Mouse (Mus musculus): Measurements from ENCODE around the gene Gm42421. TPM values are rescaled to one million over a fixed set of nuclear protein-coding genes. Genes with fewer than 3 reads are reported as not detected.

Gm42421 gene
- polyA plus RNA-seq (2014; fragmentation: Nextera tagmentation; extraction: Ambion mirVana), result 1.3 and 1.9 TPM in 2 replicates

DNA sequence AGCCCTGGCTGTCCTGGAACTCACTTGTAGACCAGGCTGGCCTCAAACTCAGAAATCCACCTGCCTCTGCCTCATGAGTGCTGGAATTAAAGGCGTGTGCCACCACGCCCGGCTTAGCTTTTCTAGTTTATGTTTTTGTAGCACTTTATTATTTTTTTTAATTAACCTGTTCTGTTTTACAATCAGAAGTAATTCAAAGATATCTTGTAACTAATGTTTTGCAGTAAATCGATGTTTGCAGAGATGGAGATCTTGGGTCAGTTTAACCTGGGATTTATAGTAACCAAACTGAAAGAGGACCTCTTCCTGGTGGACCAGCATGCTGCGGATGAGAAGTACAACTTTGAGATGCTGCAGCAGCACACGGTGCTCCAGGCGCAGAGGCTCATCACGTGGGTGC lies at the start of gene Gm42421:
Gene Gm42421 (plus strand): TSS at position 301 of the 400 bp plus-strand sequence.
- Histone ChIP-seq H3K4me1 (ENCODE audit: control insufficient read depth, insufficient read depth, low read length) (no peaks in the 10 kb centered on the region), H3K4me2 (ENCODE audit: low read length) (no peak within 1 kb of the TSS), H3K36me3 (ENCODE audit: control insufficient read depth, insufficient read depth, low read length) (peaks cover 81% of the 10 kb centered on the region), H3K27ac (ENCODE audit: low read depth, low read length) (no peak within 1 kb of the TSS), H3K27me3 (replicated peaks; ENCODE audit: control insufficient read depth, insufficient read depth, low read length) (no peaks in the 10 kb centered on the region), H3K9me3 (replicated peaks; ENCODE audit: control insufficient read depth, low read length) (no peaks in the 10 kb centered on the region), H3K4me3 (ENCODE audit: low read depth, low read length) (no peak within 1 kb of the TSS), H3K9ac (ENCODE audit: low read length) (no peak within 1 kb of the TSS)
- DNase-seq (ENCODE audit: low spot score), result no peak
- whole genome bisulfite sequencing, result 95% methylated on average over 8 of the region's 8 CpGs
- no peak for ATAC-seq

DNA sequence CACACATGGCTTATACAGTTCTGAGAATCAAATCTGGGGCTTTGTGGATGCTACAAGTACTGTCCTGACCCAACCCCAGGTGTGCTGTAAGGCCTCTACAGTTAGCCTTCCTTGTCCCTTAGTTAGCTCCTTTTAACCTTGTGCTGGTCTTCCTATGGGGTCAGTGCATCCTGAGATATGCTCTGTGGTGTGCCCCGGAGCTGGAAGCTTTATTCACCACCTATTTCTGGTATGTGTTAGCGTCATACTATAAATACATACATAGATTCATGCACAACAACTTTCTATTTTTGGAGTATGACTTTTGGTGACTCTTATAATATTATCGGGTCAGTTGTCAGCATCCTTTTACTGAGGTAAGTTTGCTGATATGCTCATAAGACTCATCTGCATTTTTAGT lies 42.7 kb upstream of the Gm42421 start:
- ATAC-seq (no peak), DNase-seq (ENCODE audit: low spot score) (no peak)
- Histone ChIP-seq H3K9me3 (replicated peaks; ENCODE audit: control insufficient read depth, low read length) (peaks cover 4% of the 10 kb centered on the region; the same call in 1 of the 2 replicates), H3K4me2 (ENCODE audit: low read length) (no peak overlapping the region), H3K9ac (ENCODE audit: low read length) (no peak overlapping the region), H3K27me3 (replicated peaks; ENCODE audit: control insufficient read depth, insufficient read depth, low read length) (no peaks in the 10 kb centered on the region), H3K36me3 (ENCODE audit: control insufficient read depth, insufficient read depth, low read length) (peaks cover 96% of the 10 kb centered on the region), H3K4me3 (ENCODE audit: low read depth, low read length) (no peak overlapping the region), H3K27ac (ENCODE audit: low read depth, low read length) (no peak overlapping the region), H3K4me1 (ENCODE audit: control insufficient read depth, insufficient read depth, low read length) (no peaks in the 10 kb centered on the region)
- WGBS, result over 99% methylated on average over 3 of the region's 3 CpGs

GRCm38 (mm10) chr5:143890741-143891140 lies 37.2 kb upstream of the Gm42421 start:
- Histone ChIP-seq H3K4me1 (ENCODE audit: control insufficient read depth, insufficient read depth, low read length) (no peaks in the 10 kb centered on the region), H3K9ac (ENCODE audit: low read length) (no peak overlapping the region), H3K36me3 (ENCODE audit: control insufficient read depth, insufficient read depth, low read length) (peaks cover 77% of the 10 kb centered on the region), H3K27ac (ENCODE audit: low read depth, low read length) (no peak overlapping the region), H3K4me2 (ENCODE audit: low read length) (no peak overlapping the region), H3K9me3 (replicated peaks; ENCODE audit: control insufficient read depth, low read length) (peaks cover 3% of the 10 kb centered on the region; the same call in 1 of the 2 replicates), H3K4me3 (ENCODE audit: low read depth, low read length) (no peak overlapping the region), H3K27me3 (replicated peaks; ENCODE audit: control insufficient read depth, insufficient read depth, low read length) (no peaks in the 10 kb centered on the region)
- no peak for ATAC-seq
- no peak for DNase-seq (ENCODE audit: low spot score)
- whole genome bisulfite sequencing, result 92% methylated on average over 6 of the region's 6 CpGs

DNA sequence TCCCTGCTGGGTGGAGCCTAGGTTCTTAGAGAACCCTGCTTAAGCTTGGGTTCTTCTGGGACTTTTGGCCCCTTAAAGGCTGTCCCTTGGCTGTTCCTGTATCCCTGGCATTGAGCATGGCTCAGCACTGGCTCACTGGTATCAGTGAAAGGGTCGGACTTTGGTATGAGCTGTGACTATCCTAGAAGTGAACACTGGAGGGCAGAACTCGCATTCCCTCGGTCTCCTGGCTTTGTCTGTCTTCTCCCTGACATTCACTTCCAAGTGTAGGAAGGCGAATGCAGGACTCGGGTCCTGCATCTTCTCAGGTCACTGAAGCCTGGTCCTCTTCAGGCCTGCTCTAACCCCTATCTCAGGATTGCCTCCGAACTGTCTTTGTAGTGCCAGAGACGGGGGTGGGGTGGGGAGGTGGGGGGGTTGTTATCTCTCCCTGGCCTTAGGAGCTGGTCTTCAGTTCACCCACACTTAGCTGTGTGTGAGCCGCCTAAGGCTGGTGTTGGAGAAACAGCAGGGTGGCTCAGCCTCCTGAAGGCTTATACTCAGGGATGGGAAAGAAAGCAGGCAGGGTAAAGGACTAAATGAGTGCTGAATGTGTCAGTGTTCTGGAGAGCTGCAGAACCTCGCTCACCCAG lies 35.6 kb upstream of the Gm42421 start:
- Histone ChIP-seq H3K36me3 (ENCODE audit: control insufficient read depth, insufficient read depth, low read length) (peaks cover 69% of the 10 kb centered on the region), H3K9me3 (replicated peaks; ENCODE audit: control insufficient read depth, low read length) (no peaks in the 10 kb centered on the region), H3K27me3 (replicated peaks; ENCODE audit: control insufficient read depth, insufficient read depth, low read length) (no peaks in the 10 kb centered on the region), H3K4me1 (ENCODE audit: control insufficient read depth, insufficient read depth, low read length) (no peaks in the 10 kb centered on the region), H3K9ac (ENCODE audit: low read length) (no peak overlapping the region), H3K4me3 (ENCODE audit: low read depth, low read length) (no peak overlapping the region), H3K4me2 (ENCODE audit: low read length) (no peak overlapping the region), H3K27ac (ENCODE audit: low read depth, low read length) (no peak overlapping the region)
- WGBS, result 75% methylated on average over 9 of the region's 9 CpGs
- no peak for DNase-seq (ENCODE audit: low spot score)
- ATAC-seq, result no peak

- no peak for DNase-seq (ENCODE audit: low spot score)
- Histone ChIP-seq H3K9me3 (replicated peaks; ENCODE audit: control insufficient read depth, low read length) (no peaks in the 10 kb centered on the region), H3K4me2 (ENCODE audit: low read length) (no peak overlapping the region), H3K27ac (ENCODE audit: low read depth, low read length) (no peak overlapping the region), H3K27me3 (replicated peaks; ENCODE audit: control insufficient read depth, insufficient read depth, low read length) (no peaks in the 10 kb centered on the region), H3K9ac (ENCODE audit: low read length) (no peak overlapping the region), H3K4me3 (ENCODE audit: low read depth, low read length) (no peak overlapping the region), H3K4me1 (ENCODE audit: control insufficient read depth, insufficient read depth, low read length) (no peaks in the 10 kb centered on the region), H3K36me3 (ENCODE audit: control insufficient read depth, insufficient read depth, low read length) (peaks cover 69% of the 10 kb centered on the region)
- ATAC-seq, result no peak
- WGBS, result 90% methylated on average over 5 of the region's 5 CpGs
These were observed 34.6 kb upstream of the Gm42421 start for GRCm38 (mm10) chr5:143893396-143893795.

- Histone ChIP-seq H3K27ac (ENCODE audit: low read depth, low read length) (no peak within 1 kb of the TSS), H3K9ac (ENCODE audit: low read length) (no peak within 1 kb of the TSS), H3K36me3 (ENCODE audit: control insufficient read depth, insufficient read depth, low read length) (peaks cover 72% of the 10 kb centered on the region), H3K4me3 (ENCODE audit: low read depth, low read length) (no peak within 1 kb of the TSS), H3K27me3 (replicated peaks; ENCODE audit: control insufficient read depth, insufficient read depth, low read length) (no peaks in the 10 kb centered on the region), H3K4me2 (ENCODE audit: low read length) (no peak within 1 kb of the TSS), H3K4me1 (ENCODE audit: control insufficient read depth, insufficient read depth, low read length) (no peaks in the 10 kb centered on the region), H3K9me3 (replicated peaks; ENCODE audit: control insufficient read depth, low read length) (no peaks in the 10 kb centered on the region)
- DNase-seq (ENCODE audit: low spot score), result no peak
- 89% methylated on average over 14 of the region's 14 CpGs for WGBS
- no peak for ATAC-seq
These were observed 30.2 kb upstream of the Gm42421 start, which contains the start of gene Ankrd61 for GRCm38 (mm10) chr5:143897635-143898330. Gene Ankrd61 (minus strand): TSS chr5:143897685.

DNA sequence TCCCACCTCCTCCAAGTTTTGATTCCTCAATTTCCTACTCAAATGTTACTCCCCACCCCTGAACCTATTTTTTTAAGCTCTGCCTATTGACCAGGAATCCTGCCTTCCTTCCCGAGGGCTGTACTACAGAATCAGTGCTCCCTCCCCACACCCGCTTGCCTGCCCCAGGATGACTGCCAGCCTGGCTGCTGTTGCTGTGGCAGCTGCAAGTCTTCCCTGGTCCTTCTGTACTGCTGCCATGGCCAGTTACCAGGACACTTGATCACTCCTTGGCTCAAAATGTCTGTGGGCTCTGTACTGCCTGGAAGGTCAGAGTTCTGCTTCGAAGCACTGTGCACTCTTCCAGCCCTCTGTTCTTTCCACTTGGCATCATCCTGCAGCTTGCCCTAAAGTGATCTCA lies 25.9 kb upstream of the Gm42421 start:
- Histone ChIP-seq H3K4me2 (ENCODE audit: low read length) (no peak overlapping the region), H3K9me3 (replicated peaks; ENCODE audit: control insufficient read depth, low read length) (no peaks in the 10 kb centered on the region), H3K9ac (ENCODE audit: low read length) (no peak overlapping the region), H3K27me3 (replicated peaks; ENCODE audit: control insufficient read depth, insufficient read depth, low read length) (no peaks in the 10 kb centered on the region), H3K4me3 (ENCODE audit: low read depth, low read length) (no peak overlapping the region), H3K4me1 (ENCODE audit: control insufficient read depth, insufficient read depth, low read length) (no peaks in the 10 kb centered on the region), H3K36me3 (ENCODE audit: control insufficient read depth, insufficient read depth, low read length) (peaks cover 88% of the 10 kb centered on the region), H3K27ac (ENCODE audit: low read depth, low read length) (no peak overlapping the region)
- DNase-seq (ENCODE audit: low spot score), result no peak
- WGBS, result 90% methylated on average over 3 of the region's 3 CpGs
- no peak for ATAC-seq

DNA sequence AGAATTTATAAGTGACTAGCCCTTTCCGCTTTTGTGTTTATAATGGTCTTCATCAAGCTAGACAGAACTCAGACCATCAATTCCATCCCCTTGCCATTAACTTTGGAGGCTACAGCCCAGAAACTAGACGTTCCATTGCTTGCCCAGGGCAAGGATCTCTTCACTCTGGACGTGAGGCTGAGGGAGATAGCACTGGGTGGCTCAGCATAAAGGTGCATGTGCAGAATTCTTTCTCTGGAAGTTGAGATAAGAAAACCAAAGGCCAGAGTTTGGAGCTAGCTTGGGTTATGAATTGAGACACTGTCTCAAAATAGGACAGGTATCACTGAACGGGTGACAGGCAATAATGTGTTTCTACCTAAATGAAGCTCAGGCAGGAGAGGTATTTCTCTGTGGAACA lies 24.2 kb upstream of the Gm42421 start:
- peaks cover 6% of the 10 kb centered on the region for H3K4me1 ChIP-seq (ENCODE audit: control insufficient read depth, insufficient read depth, low read length)
- H3K36me3 ChIP-seq (ENCODE audit: control insufficient read depth, insufficient read depth, low read length), result peaks cover 71% of the 10 kb centered on the region
- 91% methylated on average over 4 of the region's 4 CpGs for WGBS

DNA sequence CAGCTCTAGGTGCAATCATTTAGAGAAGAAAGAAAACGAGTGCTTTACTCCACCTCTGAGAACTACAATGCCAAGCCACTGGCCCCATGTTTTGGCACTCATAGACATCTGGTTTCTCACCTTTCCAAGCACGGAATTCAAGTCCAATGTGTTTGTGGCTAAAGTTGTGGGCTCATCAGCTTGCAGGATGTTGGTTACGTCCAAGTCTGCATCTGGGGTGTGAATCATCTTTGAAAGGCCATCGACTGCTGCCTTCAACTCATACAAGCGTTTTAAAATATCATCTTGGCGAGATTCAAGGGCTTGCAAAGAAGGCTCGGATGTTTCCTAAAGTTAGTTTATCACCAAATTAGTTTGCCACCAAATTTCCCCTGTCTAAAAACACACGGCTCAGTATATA lies 21.5 kb upstream of the Gm42421 start:
- Histone ChIP-seq H3K4me3 (ENCODE audit: low read depth, low read length) (no peak overlapping the region), H3K9ac (ENCODE audit: low read length) (no peak overlapping the region), H3K36me3 (ENCODE audit: control insufficient read depth, insufficient read depth, low read length) (peaks cover 44% of the 10 kb centered on the region), H3K9me3 (replicated peaks; ENCODE audit: control insufficient read depth, low read length) (no peaks in the 10 kb centered on the region), H3K27ac (ENCODE audit: low read depth, low read length) (no peak overlapping the region), H3K27me3 (replicated peaks; ENCODE audit: control insufficient read depth, insufficient read depth, low read length) (no peaks in the 10 kb centered on the region), H3K4me1 (ENCODE audit: control insufficient read depth, insufficient read depth, low read length) (peaks cover 12% of the 10 kb centered on the region), H3K4me2 (ENCODE audit: low read length) (no peak overlapping the region)
- ATAC-seq (no peak), DNase-seq (ENCODE audit: low spot score) (no peak)
- WGBS, result 84% methylated on average over 8 of the region's 8 CpGs

More for the DNA sequence above, 24.2 kb upstream of the Gm42421 start:
- Histone ChIP-seq H3K4me3 (ENCODE audit: low read depth, low read length) (no peak overlapping the region), H3K9ac (ENCODE audit: low read length) (no peak overlapping the region), H3K27me3 (replicated peaks; ENCODE audit: control insufficient read depth, insufficient read depth, low read length) (no peaks in the 10 kb centered on the region), H3K27ac (ENCODE audit: low read depth, low read length) (no peak overlapping the region), H3K4me2 (ENCODE audit: low read length) (no peak overlapping the region), H3K9me3 (replicated peaks; ENCODE audit: control insufficient read depth, low read length) (no peaks in the 10 kb centered on the region)
- ATAC-seq (no peak), DNase-seq (ENCODE audit: low spot score) (no peak)
